Mouse (Mus musculus) embryonic facial prominence, embryonic 12.5 days (tissue): ENCODE results near the gene Gm773. TPM values are rescaled to one million over a fixed set of nuclear protein-coding genes. Genes with fewer than 3 reads are reported as not detected.
"Not testable (repeated sequence)": the region's sequence is repeated elsewhere in the genome, so short reads cannot be mapped to it uniquely, and the experiment has no call there.

Source experiments
- ATAC-seq: fragments of 200-750 bp; cut with Nextera tagmentation; 2 replicates; pipeline ENCODE4 v1.8.0; 2017; ENCODE audit not compliant: insufficient number of reproducible peaks, insufficient read depth, low FRiP score, low TSS enrichment
- H3K27ac ChIP-seq: fragments of 300-500 bp; sonication (generic); 2 replicates; pipeline ENCODE4 v1.5.1; 2016; ENCODE audit warnings: mild to moderate bottlenecking
- H3K27me3 ChIP-seq: fragments of 300-500 bp; sonication (generic); 2 replicates; pipeline ENCODE4 v1.6.1; 2016; ENCODE audit warnings: mild to moderate bottlenecking, moderate library complexity
- H3K36me3 ChIP-seq: fragments of 300-500 bp; sonication (generic); 2 replicates; pipeline ENCODE4 v1.6.1; 2016; ENCODE audit warnings: mild to moderate bottlenecking
- H3K4me1 ChIP-seq: fragments of 300-500 bp; sonication (generic); 2 replicates; pipeline ENCODE4 v1.6.1; 2016
- H3K4me2 ChIP-seq: fragments of 300-500 bp; sonication (generic); replicated peaks from 2 replicates; pipeline ENCODE4 v1.6.1; 2016; ENCODE audit warnings: mild to moderate bottlenecking, moderate library complexity
- H3K4me3 ChIP-seq: fragments of 300-500 bp; sonication (generic); 2 replicates; pipeline ENCODE4 v1.5.1; 2016; ENCODE audit warnings: mild to moderate bottlenecking
- H3K9ac ChIP-seq: fragments of 300-500 bp; sonication (generic); 2 replicates; pipeline ENCODE4 v1.6.1; 2016; ENCODE audit warnings: mild to moderate bottlenecking, moderate library complexity
- H3K9me3 ChIP-seq: fragments of 300-500 bp; sonication (generic); 2 replicates; pipeline ENCODE4 v1.6.1; 2016; ENCODE audit warnings: mild to moderate bottlenecking, moderate library complexity
- WGBS: fragments of 180-500 bp; shearing (Covaris S2); methylation state at CpG from one replicate; pipeline ENCODE4 v1.1.7; 2016; 5-methylcytosine and 5-hydroxymethylcytosine counted together
- polyA plus RNA-seq: library from polyadenylated mRNA; unstranded; fragments of >200 nt; fragmentation: Nextera tagmentation; extraction: Ambion mirVana; gene quantifications from 2 replicates; pipeline ENCODE4 v1.2.1, GENCODE M21; 2016

The Gm773 gene
- not detected in 2 replicates for polyA plus RNA-seq

GRCm38 (mm10) chrX:56212771-56213170 is at the start of gene Gm773:
Gene Gm773, minus strand, starts transcription at chrX:56212881.
- WGBS: 80% methylated on average over 8 of the region's 8 CpGs
- ATAC-seq: no peak
- Histone ChIP-seq H3K27me3 (no peaks in the 10 kb centered on the region), H3K4me3 (no peak within 1 kb of the TSS), H3K9me3 (no peaks in the 10 kb centered on the region), H3K4me1 (no peaks in the 10 kb centered on the region), H3K9ac (no peak within 1 kb of the TSS), H3K4me2 (no peak within 1 kb of the TSS), H3K36me3 (no peaks in the 10 kb centered on the region), H3K27ac (no peak within 1 kb of the TSS)

GRCm38 (mm10) chrX:56186449-56186848 is 26.2 kb downstream of the Gm773 start:
- not testable (repeated sequence) for H3K27me3 ChIP-seq, H3K9ac ChIP-seq, ATAC-seq, H3K9me3 ChIP-seq, H3K4me2 ChIP-seq, H3K36me3 ChIP-seq, H3K4me1 ChIP-seq, H3K4me3 ChIP-seq, H3K27ac ChIP-seq
- no CpG with 5 or more reads among the region's 1 CpGs for WGBS

- H3K4me1 ChIP-seq: no peaks in the 10 kb centered on the region
- H3K36me3 ChIP-seq: no peaks in the 10 kb centered on the region
- no peak for ATAC-seq
- H3K9me3 ChIP-seq: no peaks in the 10 kb centered on the region
- no peak overlapping the region for H3K9ac ChIP-seq
- no peak overlapping the region for H3K27ac ChIP-seq
- H3K4me2 ChIP-seq: no peak overlapping the region
- 83% methylated on average over 2 of the region's 2 CpGs for WGBS
- no peak overlapping the region for H3K4me3 ChIP-seq
- no peaks in the 10 kb centered on the region for H3K27me3 ChIP-seq
These were observed 61.3 kb downstream of the Gm773 start for GRCm38 (mm10) chrX:56151396-56151795.

Other genes with a start within 250 kb of the Gm773 start
- 1.2 TPM in 2 replicates for gene 3830403N18Rik, start 76.3 kb downstream of the Gm773 start, polyA plus RNA-seq
- 7.9 and 8.8 TPM in 2 replicates for gene Zfp449, start 133.5 kb upstream of the Gm773 start, polyA plus RNA-seq
- gene Smim10l2a, start 161.7 kb upstream of the Gm773 start, polyA plus RNA-seq: 8.8 and 9.0 TPM in 2 replicates
- gene Gm2174, start 235.1 kb upstream of the Gm773 start, polyA plus RNA-seq: 0.61 TPM in 1 of 2 replicates, not detected in the other
- 24.3 and 26.5 TPM in 2 replicates for gene Ints6l, start 242.0 kb upstream of the Gm773 start, polyA plus RNA-seq